Mouse (Mus musculus): ENCODE results near the gene Sytl3.
"Not testable (repeated sequence)": the region's sequence is repeated elsewhere in the genome, so short reads cannot be mapped to it uniquely, and the experiment has no call there.

DNA sequence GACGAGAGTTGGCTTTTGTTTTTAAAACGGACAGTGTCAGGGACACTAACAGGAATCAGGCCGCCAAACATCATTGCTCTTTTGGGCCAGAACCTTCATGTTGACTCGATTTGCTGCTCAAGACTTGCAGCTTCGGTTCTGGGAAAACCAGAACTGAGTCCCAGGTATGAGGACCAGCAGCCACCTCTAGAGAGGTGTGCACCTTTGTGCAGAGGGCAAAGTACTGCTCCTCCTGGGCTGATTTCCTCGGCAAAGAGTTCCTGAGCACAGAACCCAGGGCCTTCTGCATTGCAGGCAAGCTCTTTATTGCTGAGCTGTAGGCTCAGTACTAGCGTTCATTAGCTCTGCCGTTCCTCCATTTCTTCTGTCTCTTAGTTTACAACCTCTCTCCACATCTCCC is 55.1 kb downstream of the Sytl3 start:
- TF ChIP-seq CTCF (IDR thresholded peaks at IDR 0.05; ENCODE audit: control insufficient read depth, insufficient read depth, insufficient replicate concordance, low read depth, low read length); POLR2A (IDR thresholded peaks at IDR 0.05; ENCODE audit: control insufficient read depth, low read depth, low read length): not testable (repeated sequence)
